Comparison of ENCODE assay signal across 23 mouse cellular contexts in genomic region chr6:37404325-37404724, GRCm38 (mm10). TPM values are rescaled to one million over a fixed set of nuclear protein-coding genes. Genes with fewer than 3 reads are reported as not detected.
DNase-seq lines count a peak whose midpoint lies in the region; ATAC-seq and TF ChIP-seq lines count a peak whose summit lies in the region.
"Had no signal": no experiment of that assay in that cellular context is flagged by ENCODE, and none has a peak within 500 bp of the region (broad histone marks: within the 10 kb centered on the region; RNA-seq: fewer than 3 reads in every experiment).

No protein-coding gene starts in this region.

- 68% methylated on average over 3 of the region's 3 CpGs for WGBS in heart, embryonic 11.5 days (ENCODE audit: insufficient replicate concordance)
- WGBS in heart, adult 2 months: 68% methylated on average over 3 of the region's 3 CpGs
- WGBS in lung, embryonic 14.5 days: 42% methylated on average over 3 of the region's 3 CpGs

- no peak overlapping the region for H3K4me2 ChIP-seq in heart, embryonic 11.5 days
- H3K4me2 ChIP-seq in lung, embryonic 14.5 days: no peak overlapping the region
- H3K4me2 ChIP-seq: intestine, embryonic 15.5 days; limb, embryonic 15.5 days; lung, embryonic 15.5 days had no signal

- no peak for TF ChIP-seq EP300 in heart, adult 2 months (IDR thresholded peaks at IDR 0.05; ENCODE audit: insufficient read depth, low read depth, low read length)

- peaks cover 56% of the 10 kb centered on the region for H3K4me1 ChIP-seq in heart, embryonic 11.5 days (ENCODE audit: control insufficient read depth, insufficient read depth, low read length)
- H3K4me1 ChIP-seq in heart, adult 2 months (ENCODE audit: control insufficient read depth, insufficient read depth, low read length): peaks cover 10% of the 10 kb centered on the region
- H3K4me1 ChIP-seq in lung, embryonic 14.5 days (ENCODE audit: insufficient read depth): peaks cover 52% of the 10 kb centered on the region

- ATAC-seq in heart, embryonic 11.5 days (replicated peaks; ENCODE audit: insufficient number of reproducible peaks, low FRiP score, low TSS enrichment): no peak
- ATAC-seq in lung, embryonic 14.5 days (ENCODE audit: insufficient read depth): no peak
- ATAC-seq: forebrain, embryonic 14.5 days; hindbrain, embryonic 16.5 days; intestine, embryonic 15.5 days had no signal

- no peak overlapping the region for H3K4me3 ChIP-seq in heart, embryonic 11.5 days (ENCODE audit: low read depth, low read length)
- H3K4me3 ChIP-seq in heart, adult 2 months: no peak overlapping the region
- no peak overlapping the region for H3K4me3 ChIP-seq in lung, embryonic 14.5 days (ENCODE audit: low read depth, low read length)
- H3K4me3 ChIP-seq: intestine, embryonic 15.5 days; left cerebral cortex, adult 2 months; limb, embryonic 15.5 days; lung, embryonic 15.5 days had no signal

- H3K36me3 ChIP-seq in heart, embryonic 11.5 days (ENCODE audit: control insufficient read depth, insufficient read depth, low read length): no peaks in the 10 kb centered on the region
- H3K36me3 ChIP-seq in heart, adult 2 months (ENCODE audit: control insufficient read depth, insufficient read depth, low read length): peaks cover 3% of the 10 kb centered on the region
- no peaks in the 10 kb centered on the region for H3K36me3 ChIP-seq in lung, embryonic 14.5 days (ENCODE audit: insufficient read depth)
- H3K36me3 ChIP-seq: intestine, embryonic 15.5 days; limb, embryonic 15.5 days; lung, embryonic 15.5 days had no signal

- no peaks in the 10 kb centered on the region for H3K27me3 ChIP-seq in heart, embryonic 11.5 days (ENCODE audit: control insufficient read depth, insufficient read depth, low read length)
- no peaks in the 10 kb centered on the region for H3K27me3 ChIP-seq in heart, adult 2 months (ENCODE audit: control insufficient read depth, insufficient read depth, low read length)
- H3K27me3 ChIP-seq in lung, embryonic 14.5 days (ENCODE audit: insufficient read depth, low read length): no peaks in the 10 kb centered on the region
- H3K27me3 ChIP-seq: intestine, embryonic 15.5 days; limb, embryonic 15.5 days; lung, embryonic 15.5 days had no signal

- no peak for TF ChIP-seq POLR2A in heart, adult 2 months (IDR thresholded peaks at IDR 0.05; ENCODE audit: insufficient read depth, low read depth, low read length)

- H3K9ac ChIP-seq in heart, embryonic 11.5 days (ENCODE audit: low read depth, low read length): no peak overlapping the region
- H3K9ac ChIP-seq in heart, adult 2 months (ENCODE audit: low read depth, low read length): no peak overlapping the region
- H3K9ac ChIP-seq in lung, embryonic 14.5 days: no peak overlapping the region
- H3K9ac ChIP-seq: intestine, embryonic 15.5 days; limb, embryonic 15.5 days; liver, embryonic 14.5 days; lung, embryonic 15.5 days had no signal

- H3K79me2 ChIP-seq in heart, adult 2 months (replicated peaks; ENCODE audit: control insufficient read depth, insufficient read depth, low read length): peaks cover 1% of the 10 kb centered on the region

- DNase-seq in heart, adult 2 months: no peak
- DNase-seq in kidney, adult 11 months: peak; percentile 49
- DNase-seq in kidney, postnatal 10 days: no peak
- no peak for DNase-seq in lung, embryonic 14.5 days
- DNase-seq in lung, postnatal 36 days: no peak
- no peak for DNase-seq in left cerebral cortex, postnatal 14 days (ENCODE audit: low spot score in 2 of 2)
- DNase-seq: adrenal gland, postnatal 25 days; cerebellum, adult 9-10 months; heart, postnatal 10 days; left cerebral cortex, postnatal 4 days; lung, postnatal 4 days; midbrain, embryonic 14.5 days; thymus, adult 2 months; thymus, postnatal 4 days had no signal

- H3K27ac ChIP-seq in heart, embryonic 11.5 days (ENCODE audit: low read depth, low read length): 0 out of 2 replicates have a peak overlapping the region, but pooled peaks have one; percentile 6
- no peak overlapping the region for H3K27ac ChIP-seq in heart, adult 2 months
- peak overlapping the region; percentile 36; the same call in 1 of the 2 replicates for H3K27ac ChIP-seq in lung, embryonic 14.5 days (ENCODE audit: low read depth)
- H3K27ac ChIP-seq: intestine, embryonic 15.5 days; left cerebral cortex, adult 2 months; limb, embryonic 15.5 days; liver, embryonic 14.5 days; lung, embryonic 15.5 days; stomach, postnatal 0 days had no signal

- TF ChIP-seq CTCF in heart, adult 2 months (IDR thresholded peaks at IDR 0.05): no peak
- no peak for TF ChIP-seq CTCF in lung, embryonic 14.5 days (IDR thresholded peaks at IDR 0.05; ENCODE audit: low read depth)

- H3K9me3 ChIP-seq in heart, embryonic 11.5 days (replicated peaks; ENCODE audit: control insufficient read depth, low read length): no peaks in the 10 kb centered on the region
- no peaks in the 10 kb centered on the region for H3K9me3 ChIP-seq in lung, embryonic 14.5 days (ENCODE audit: low read depth, low read length)
- H3K9me3 ChIP-seq: intestine, embryonic 15.5 days; limb, embryonic 15.5 days; lung, embryonic 15.5 days had no signal

- intact Hi-C loops in heart, adult 2 months (cut with DNase I): no loop called here
- intact Hi-C loops in left cerebral cortex, postnatal 14 days (cut with DNase I): no loop called here

RNA-seq across cellular contexts. Expression of gene Creb3l2, which starts 37.6 kb away (rescaled TPM):
- 42.9 and 52.9 TPM in 2 replicates for polyA plus RNA-seq in heart, embryonic 11.5 days (2014; fragmentation: Nextera tagmentation; extraction: Ambion mirVana)
- total RNA-seq in heart, adult 2 months (2021): 10 to 100 TPM; 20.5 to 26.5 TPM
- polyA plus RNA-seq in heart, adult 2 months (2012; rRNA removed): 16.7 and 19.2 TPM in 2 replicates
- polyA plus RNA-seq in lung, embryonic 14.5 days (2014; fragmentation: Nextera tagmentation; extraction: Ambion mirVana): 33.1 and 35.6 TPM in 2 replicates
- 1 to 10 TPM; 6.7 to 8.1 TPM for total RNA-seq in left cerebral cortex, postnatal 14 days (2021)
